Mouse (Mus musculus): ENCODE measurements at regions not wholly inside any gene's neighbourhood (a gene's known extent, or its start where the extent isn't known, plus 50 kb on each side); places are given as distances from the start of the nearest gene placed in this dataset.
A peak's percentile ranks its signal among the peaks of the same experiment; 100 is the strongest.

- Histone ChIP-seq H3K27me3 (ENCODE audit: insufficient read depth, low read length) (no peaks in the 10 kb centered on the region), H3K36me3 (ENCODE audit: insufficient read depth) (no peaks in the 10 kb centered on the region), H3K4me2 (no peak overlapping the region), H3K4me3 (ENCODE audit: low read depth, low read length) (no peak overlapping the region), H3K9ac (no peak overlapping the region), H3K27ac (ENCODE audit: low read depth) (no peak overlapping the region), H3K9me3 (ENCODE audit: low read depth, low read length) (no peaks in the 10 kb centered on the region), H3K4me1 (ENCODE audit: insufficient read depth) (no peaks in the 10 kb centered on the region)
- ATAC-seq (ENCODE audit: insufficient read depth) (no peak), DNase-seq (no peak)
- TF ChIP-seq CTCF (IDR thresholded peaks at IDR 0.05; ENCODE audit: low read depth) = no peak
- 85% methylated on average over 4 of the region's 4 CpGs for WGBS
Observed at GRCm38 (mm10) chr17:62415152-62415551, 466.0 kb downstream of the Efna5 start.

DNA sequence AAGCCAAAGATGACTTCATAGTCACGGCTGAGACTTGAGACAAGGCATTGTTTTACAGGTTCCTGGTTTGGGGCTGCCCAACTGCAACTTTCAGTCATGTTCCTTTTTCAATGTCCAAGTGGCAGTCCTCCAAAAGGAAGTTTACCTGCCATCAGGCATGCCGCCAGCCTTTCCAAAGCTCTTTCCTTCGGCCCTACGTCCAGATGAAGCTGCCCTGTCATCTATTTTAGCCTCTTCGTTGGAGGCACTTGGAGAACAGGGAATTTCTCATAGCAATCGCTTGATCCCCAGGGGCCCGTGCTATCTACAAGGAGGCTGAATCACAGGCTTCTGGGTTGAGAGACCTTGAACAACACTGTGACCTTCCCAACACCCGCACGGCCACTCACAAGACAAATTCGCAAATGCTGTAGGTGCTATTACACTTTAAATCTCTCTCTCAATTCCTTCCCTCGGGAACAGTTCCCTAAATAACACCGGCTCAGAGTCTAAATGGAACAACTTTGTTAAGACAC lies 468.4 kb downstream of the Efna5 start:
- TF ChIP-seq CTCF (IDR thresholded peaks at IDR 0.05; ENCODE audit: low read depth) = no peak
- Histone ChIP-seq H3K36me3 (ENCODE audit: insufficient read depth) (no peaks in the 10 kb centered on the region), H3K4me1 (ENCODE audit: insufficient read depth) (no peaks in the 10 kb centered on the region), H3K4me2 (no peak overlapping the region), H3K9me3 (ENCODE audit: low read depth, low read length) (peaks cover 3% of the 10 kb centered on the region; the same call in 1 of the 2 replicates), H3K9ac (no peak overlapping the region), H3K27me3 (ENCODE audit: insufficient read depth, low read length) (no peaks in the 10 kb centered on the region), H3K4me3 (ENCODE audit: low read depth, low read length) (no peak overlapping the region), H3K27ac (ENCODE audit: low read depth) (no peak overlapping the region)
- peak; percentile 4 for DNase-seq
- ATAC-seq (ENCODE audit: insufficient read depth) = no peak
- 84% methylated on average over 12 of the region's 12 CpGs for WGBS

- WGBS = 84% methylated on average over 1 of the region's 1 CpGs
- TF ChIP-seq CTCF (IDR thresholded peaks at IDR 0.05; ENCODE audit: low read depth) = no peak
- Histone ChIP-seq H3K4me3 (ENCODE audit: low read depth, low read length) (no peak overlapping the region), H3K9ac (no peak overlapping the region), H3K27me3 (ENCODE audit: insufficient read depth, low read length) (no peaks in the 10 kb centered on the region), H3K4me1 (ENCODE audit: insufficient read depth) (no peaks in the 10 kb centered on the region), H3K27ac (ENCODE audit: low read depth) (no peak overlapping the region), H3K4me2 (no peak overlapping the region), H3K9me3 (ENCODE audit: low read depth, low read length) (peaks cover under 1% of the 10 kb centered on the region; the same call in 1 of the 2 replicates), H3K36me3 (ENCODE audit: insufficient read depth) (no peaks in the 10 kb centered on the region)
- DNase-seq (no peak), ATAC-seq (ENCODE audit: insufficient read depth) (no peak)
Observed at GRCm38 (mm10) chr17:62403739-62404138, 477.4 kb downstream of the Efna5 start.

DNA sequence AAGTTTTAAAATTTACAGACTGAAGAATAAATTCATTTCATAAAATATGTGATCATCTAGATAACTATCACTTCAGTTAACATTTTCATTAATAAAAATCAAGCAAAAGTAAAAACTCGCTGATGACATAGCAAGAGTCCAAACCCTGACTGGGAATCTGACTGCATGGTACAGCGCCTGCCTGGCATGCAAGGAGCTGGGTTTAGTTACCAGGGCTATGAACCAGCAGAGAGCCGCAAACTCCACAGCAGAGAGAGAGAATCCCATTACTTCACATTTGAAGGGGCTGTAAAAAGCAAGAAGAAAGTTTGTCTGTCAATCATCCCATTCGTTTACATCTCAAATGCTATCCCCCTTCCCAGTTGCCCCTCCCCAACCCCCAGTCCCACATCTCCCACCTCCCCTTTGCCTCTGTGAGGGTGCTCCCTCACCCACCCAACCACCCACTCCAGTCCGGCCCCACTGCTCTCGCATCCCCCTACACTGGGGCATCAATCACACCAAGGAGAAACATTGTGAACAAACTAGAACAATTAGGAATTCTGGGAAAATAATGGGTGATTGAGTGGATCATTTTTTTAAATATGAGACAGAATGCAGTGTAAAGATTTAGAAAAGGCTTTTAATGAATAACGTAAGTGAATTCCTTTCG lies 487.6 kb downstream of the Efna5 start:
- H3K27ac ChIP-seq (ENCODE audit: low read depth) = no peak overlapping the region
- no peaks in the 10 kb centered on the region for H3K4me1 ChIP-seq (ENCODE audit: insufficient read depth)
- TF ChIP-seq CTCF (IDR thresholded peaks at IDR 0.05; ENCODE audit: low read depth) = no peak
- H3K4me2 ChIP-seq = no peak overlapping the region
- H3K9me3 ChIP-seq (ENCODE audit: low read depth, low read length) = no peaks in the 10 kb centered on the region
- no peaks in the 10 kb centered on the region for H3K36me3 ChIP-seq (ENCODE audit: insufficient read depth)
- WGBS = 87% methylated on average over 8 of the region's 8 CpGs
- H3K4me3 ChIP-seq (ENCODE audit: low read depth, low read length) = no peak overlapping the region
- no peaks in the 10 kb centered on the region for H3K27me3 ChIP-seq (ENCODE audit: insufficient read depth, low read length)
- no peak overlapping the region for H3K9ac ChIP-seq
- no peak for DNase-seq
- ATAC-seq (ENCODE audit: insufficient read depth) = no peak

- 37% methylated on average over 16 of the region's 16 CpGs for WGBS
- H3K9me3 ChIP-seq (ENCODE audit: low read depth, low read length) = no peaks in the 10 kb centered on the region
- TF ChIP-seq CTCF (IDR thresholded peaks at IDR 0.05; ENCODE audit: low read depth) = no peak
- H3K4me3 ChIP-seq (ENCODE audit: low read depth, low read length) = no peak overlapping the region
- peak; percentile 55 for DNase-seq
- peak overlapping the region; percentile 34; the same call in 1 of the 2 replicates for H3K4me2 ChIP-seq
- no peak; the same call in 1 of the 2 replicates for ATAC-seq (ENCODE audit: insufficient read depth)
- no peaks in the 10 kb centered on the region for H3K36me3 ChIP-seq (ENCODE audit: insufficient read depth)
- no peaks in the 10 kb centered on the region for H3K27me3 ChIP-seq (ENCODE audit: insufficient read depth, low read length)
- no peak overlapping the region for H3K9ac ChIP-seq
- H3K4me1 ChIP-seq (ENCODE audit: insufficient read depth) = no peaks in the 10 kb centered on the region
- H3K27ac ChIP-seq (ENCODE audit: low read depth) = no peak overlapping the region
Observed at GRCm38 (mm10) chr17:62384053-62384452, 497.1 kb downstream of the Efna5 start.

- no peaks in the 10 kb centered on the region for H3K36me3 ChIP-seq (ENCODE audit: insufficient read depth)
- WGBS = 81% methylated on average over 8 of the region's 8 CpGs
- H3K4me2 ChIP-seq = no peak overlapping the region
- no peaks in the 10 kb centered on the region for H3K9me3 ChIP-seq (ENCODE audit: low read depth, low read length)
- no peaks in the 10 kb centered on the region for H3K4me1 ChIP-seq (ENCODE audit: insufficient read depth)
- H3K9ac ChIP-seq = no peak overlapping the region
- ATAC-seq (ENCODE audit: insufficient read depth) (no peak), DNase-seq (no peak)
- H3K27ac ChIP-seq (ENCODE audit: low read depth) = no peak overlapping the region
- no peaks in the 10 kb centered on the region for H3K27me3 ChIP-seq (ENCODE audit: insufficient read depth, low read length)
- H3K4me3 ChIP-seq (ENCODE audit: low read depth, low read length) = no peak overlapping the region
- no peak for TF ChIP-seq CTCF (IDR thresholded peaks at IDR 0.05; ENCODE audit: low read depth)
Observed at GRCm38 (mm10) chr17:62378868-62379417, 502.2 kb downstream of the Efna5 start.

DNA sequence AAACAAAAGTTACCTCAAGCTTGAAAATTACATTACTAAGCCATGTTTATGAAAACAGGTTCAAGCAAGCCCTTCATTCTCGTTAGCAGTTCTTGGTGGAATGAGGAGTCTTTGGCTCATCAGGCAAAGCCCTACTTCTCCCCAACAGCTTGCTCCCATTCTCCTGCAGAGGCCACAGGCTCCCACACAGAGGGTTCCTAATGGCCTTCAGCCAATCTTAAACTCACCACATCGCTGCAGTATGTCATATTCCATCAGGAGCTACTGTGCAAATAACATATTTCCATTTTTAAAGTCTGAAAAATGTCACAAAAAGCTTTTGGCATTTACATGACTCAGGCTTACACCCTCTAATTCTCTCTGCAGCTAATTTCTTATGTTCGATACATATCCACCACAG lies 512.0 kb downstream of the Efna5 start:
- no peak overlapping the region for H3K4me2 ChIP-seq
- H3K27me3 ChIP-seq (ENCODE audit: insufficient read depth, low read length) = no peaks in the 10 kb centered on the region
- H3K36me3 ChIP-seq (ENCODE audit: insufficient read depth) = no peaks in the 10 kb centered on the region
- no peaks in the 10 kb centered on the region for H3K4me1 ChIP-seq (ENCODE audit: insufficient read depth)
- WGBS = 46% methylated on average over 3 of the region's 3 CpGs
- no peaks in the 10 kb centered on the region for H3K9me3 ChIP-seq (ENCODE audit: low read depth, low read length)
- DNase-seq (peak; percentile 47), ATAC-seq (ENCODE audit: insufficient read depth) (peak; percentile 44; the same call in 1 of the 2 replicates)
- no peak overlapping the region for H3K4me3 ChIP-seq (ENCODE audit: low read depth, low read length)
- no peak overlapping the region for H3K9ac ChIP-seq
- no peak overlapping the region for H3K27ac ChIP-seq (ENCODE audit: low read depth)
- no peak for TF ChIP-seq CTCF (IDR thresholded peaks at IDR 0.05; ENCODE audit: low read depth)
